Mouse (Mus musculus): ENCODE results near the gene Shf. TPM values are rescaled to one million over a fixed set of nuclear protein-coding genes. Genes with fewer than 3 reads are reported as not detected.
"Not testable (repeated sequence)": the region's sequence is repeated elsewhere in the genome, so short reads cannot be mapped to it uniquely, and the experiment has no call there.

Shf gene
- total and polyA plus RNA-seq, 3 experiments: 0.22 to 0.27 TPM; not detected in 1

- H3K27me3 ChIP-seq (ENCODE audit: insufficient read depth, low read length): peaks cover 69% of the 10 kb centered on the region
- no peak overlapping the region for H3K4me3 ChIP-seq (ENCODE audit: low read depth, low read length)
- ATAC-seq (ENCODE audit: extremely low read depth, insufficient number of reproducible peaks, low FRiP score, poor library complexity, severe bottlenecking) (no peak), DNase-seq (ENCODE audit: low spot score) (no peak)
- no peak for TF ChIP-seq CTCF (IDR thresholded peaks at IDR 0.05; ENCODE audit: low read depth, low read length)
- TF ChIP-seq POLR2AphosphoS5 (IDR thresholded peaks at IDR 0.05; ENCODE audit: insufficient replicate concordance, low read depth, low read length): no peak
- TF ChIP-seq GATA2 (IDR thresholded peaks at IDR 0.05; ENCODE audit: borderline replicate concordance, low read depth, low read length): no peak
- TF ChIP-seq GATA1 (IDR thresholded peaks at IDR 0.05; ENCODE audit: borderline replicate concordance, low read length): no peak
- no peak for TF ChIP-seq TAL1 (conservative IDR thresholded peaks at IDR 0.05; ENCODE audit: low read depth, low read length)
- H3K9me3 ChIP-seq (replicated peaks): no peaks in the 10 kb centered on the region
- no peaks in the 10 kb centered on the region for H3K36me3 ChIP-seq (replicated peaks)
- H3K4me1 ChIP-seq (ENCODE audit: insufficient read depth, low read depth, low read length): peaks cover 16% of the 10 kb centered on the region
These were observed 21.7 kb downstream of the Shf start for GRCm38 (mm10) chr2:122347257-122347656.

GRCm38 (mm10) chr2:122346164-122346563 is 22.8 kb downstream of the Shf start:
- H3K4me3 ChIP-seq (ENCODE audit: low read depth, low read length); ATAC-seq (ENCODE audit: extremely low read depth, insufficient number of reproducible peaks, low FRiP score, poor library complexity, severe bottlenecking); DNase-seq (ENCODE audit: low spot score); H3K9me3 ChIP-seq (replicated peaks); H3K36me3 ChIP-seq (replicated peaks): not testable (repeated sequence)
- H3K27me3 ChIP-seq (ENCODE audit: insufficient read depth, low read length): peaks cover 62% of the 10 kb centered on the region
- H3K4me1 ChIP-seq (ENCODE audit: insufficient read depth, low read depth, low read length): peaks cover 16% of the 10 kb centered on the region

GRCm38 (mm10) chr2:122345106-122345893 is 23.7 kb downstream of the Shf start:
- no peak overlapping the region for H3K4me3 ChIP-seq (ENCODE audit: low read depth, low read length)
- TF ChIP-seq TAL1 (conservative IDR thresholded peaks at IDR 0.05; ENCODE audit: low read depth, low read length) (no peak), CTCF (IDR thresholded peaks at IDR 0.05; ENCODE audit: low read depth, low read length) (no peak), GATA2 (IDR thresholded peaks at IDR 0.05; ENCODE audit: borderline replicate concordance, low read depth, low read length) (no peak), GATA1 (IDR thresholded peaks at IDR 0.05; ENCODE audit: borderline replicate concordance, low read length) (no peak), POLR2AphosphoS5 (IDR thresholded peaks at IDR 0.05; ENCODE audit: insufficient replicate concordance, low read depth, low read length) (no peak)
- DNase-seq (ENCODE audit: low spot score) (no peak), ATAC-seq (ENCODE audit: extremely low read depth, insufficient number of reproducible peaks, low FRiP score, poor library complexity, severe bottlenecking) (no peak)
- peaks cover 16% of the 10 kb centered on the region for H3K4me1 ChIP-seq (ENCODE audit: insufficient read depth, low read depth, low read length)
- peaks cover 58% of the 10 kb centered on the region for H3K27me3 ChIP-seq (ENCODE audit: insufficient read depth, low read length)
- no peaks in the 10 kb centered on the region for H3K36me3 ChIP-seq (replicated peaks)
- H3K9me3 ChIP-seq (replicated peaks): no peaks in the 10 kb centered on the region

- peaks cover 13% of the 10 kb centered on the region for H3K27me3 ChIP-seq (ENCODE audit: insufficient read depth, low read length)
- no peaks in the 10 kb centered on the region for H3K4me1 ChIP-seq (ENCODE audit: insufficient read depth, low read depth, low read length)
- no peaks in the 10 kb centered on the region for H3K9me3 ChIP-seq (replicated peaks)
- ATAC-seq (ENCODE audit: extremely low read depth, insufficient number of reproducible peaks, low FRiP score, poor library complexity, severe bottlenecking): no peak
- DNase-seq (ENCODE audit: low spot score): no peak
- no peak for TF ChIP-seq GATA2 (IDR thresholded peaks at IDR 0.05; ENCODE audit: borderline replicate concordance, low read depth, low read length)
- no peak for TF ChIP-seq TAL1 (conservative IDR thresholded peaks at IDR 0.05; ENCODE audit: low read depth, low read length)
- no peak for TF ChIP-seq POLR2AphosphoS5 (IDR thresholded peaks at IDR 0.05; ENCODE audit: insufficient replicate concordance, low read depth, low read length)
- no peak for TF ChIP-seq CTCF (IDR thresholded peaks at IDR 0.05; ENCODE audit: low read depth, low read length)
- no peak for TF ChIP-seq GATA1 (IDR thresholded peaks at IDR 0.05; ENCODE audit: borderline replicate concordance, low read length)
- H3K4me3 ChIP-seq (ENCODE audit: low read depth, low read length): no peak overlapping the region
- no peaks in the 10 kb centered on the region for H3K36me3 ChIP-seq (replicated peaks)
These were observed 31.7 kb downstream of the Shf start for GRCm38 (mm10) chr2:122337291-122337690.

- H3K4me3 ChIP-seq (ENCODE audit: low read depth, low read length): no peak overlapping the region
- no peaks in the 10 kb centered on the region for H3K4me1 ChIP-seq (ENCODE audit: insufficient read depth, low read depth, low read length)
- H3K27me3 ChIP-seq (ENCODE audit: insufficient read depth, low read length): peaks cover 6% of the 10 kb centered on the region; the same call in 1 of the 2 replicates
- TF ChIP-seq TAL1 (conservative IDR thresholded peaks at IDR 0.05; ENCODE audit: low read depth, low read length): no peak
- no peak for TF ChIP-seq POLR2AphosphoS5 (IDR thresholded peaks at IDR 0.05; ENCODE audit: insufficient replicate concordance, low read depth, low read length)
- TF ChIP-seq CTCF (IDR thresholded peaks at IDR 0.05; ENCODE audit: low read depth, low read length): no peak
- TF ChIP-seq GATA2 (IDR thresholded peaks at IDR 0.05; ENCODE audit: borderline replicate concordance, low read depth, low read length): no peak
- TF ChIP-seq GATA1 (IDR thresholded peaks at IDR 0.05; ENCODE audit: borderline replicate concordance, low read length): no peak
- H3K36me3 ChIP-seq (replicated peaks): no peaks in the 10 kb centered on the region
- ATAC-seq (ENCODE audit: extremely low read depth, insufficient number of reproducible peaks, low FRiP score, poor library complexity, severe bottlenecking): no peak
- no peaks in the 10 kb centered on the region for H3K9me3 ChIP-seq (replicated peaks)
- no peak for DNase-seq (ENCODE audit: low spot score)
These were observed 34.8 kb downstream of the Shf start for GRCm38 (mm10) chr2:122334170-122334569.

- DNase-seq (ENCODE audit: low spot score) (no peak), ATAC-seq (ENCODE audit: extremely low read depth, insufficient number of reproducible peaks, low FRiP score, poor library complexity, severe bottlenecking) (no peak)
- TF ChIP-seq GATA2 (IDR thresholded peaks at IDR 0.05; ENCODE audit: borderline replicate concordance, low read depth, low read length) (no peak), TAL1 (conservative IDR thresholded peaks at IDR 0.05; ENCODE audit: low read depth, low read length) (no peak), GATA1 (IDR thresholded peaks at IDR 0.05; ENCODE audit: borderline replicate concordance, low read length) (no peak), CTCF (IDR thresholded peaks at IDR 0.05; ENCODE audit: low read depth, low read length) (no peak), POLR2AphosphoS5 (IDR thresholded peaks at IDR 0.05; ENCODE audit: insufficient replicate concordance, low read depth, low read length) (no peak)
- Histone ChIP-seq H3K4me3 (ENCODE audit: low read depth, low read length) (no peak overlapping the region), H3K9me3 (replicated peaks) (no peaks in the 10 kb centered on the region), H3K36me3 (replicated peaks) (no peaks in the 10 kb centered on the region), H3K27me3 (ENCODE audit: insufficient read depth, low read length) (peaks cover 10% of the 10 kb centered on the region), H3K4me1 (ENCODE audit: insufficient read depth, low read depth, low read length) (no peaks in the 10 kb centered on the region)
These were observed 36.7 kb downstream of the Shf start for GRCm38 (mm10) chr2:122332222-122332621.

GRCm38 (mm10) chr2:122330317-122330716 is 38.6 kb downstream of the Shf start:
- not testable (repeated sequence) for H3K4me3 ChIP-seq (ENCODE audit: low read depth, low read length); ATAC-seq (ENCODE audit: extremely low read depth, insufficient number of reproducible peaks, low FRiP score, poor library complexity, severe bottlenecking); DNase-seq (ENCODE audit: low spot score); H3K36me3 ChIP-seq (replicated peaks); H3K27me3 ChIP-seq (ENCODE audit: insufficient read depth, low read length); H3K4me1 ChIP-seq (ENCODE audit: insufficient read depth, low read depth, low read length); H3K9me3 ChIP-seq (replicated peaks)
